Mouse (Mus musculus) liver, embryonic 14.5 days (tissue): ENCODE measurements around the gene BC067074. TPM values are rescaled to one million over a fixed set of nuclear protein-coding genes. Genes with fewer than 3 reads are reported as not detected.

Experiments
- ATAC-seq: fragments of 200-750 bp; cut with Nextera tagmentation; 2 replicates; pipeline ENCODE4 v1.8.0; 2017; ENCODE audit warnings: moderate number of reproducible peaks, mild to moderate bottlenecking, moderate library complexity; ENCODE audit not compliant: insufficient read depth
- DNase-seq, 3 experiments: peaks; one replicate each; pipeline ENCODE4 v3.0.0-alpha.2; 2012 to 2013; ENCODE audit warnings: low read depth in 3 of 3, low spot score in 3 of 3
- H3K27ac ChIP-seq: fragments of 300-500 bp; sonication (generic); 2 replicates; pipeline ENCODE4 v1.5.1; 2014; ENCODE audit warnings: moderate library complexity, mild to moderate bottlenecking, control low read depth, inconsistent platforms
- H3K27me3 ChIP-seq: fragments of 300-500 bp; sonication (generic); 2 replicates; pipeline ENCODE4 v1.6.1; 2014; ENCODE audit warnings: mild to moderate bottlenecking, low read length, moderate library complexity; ENCODE audit not compliant: control insufficient read depth, insufficient read depth
- H3K36me3 ChIP-seq: fragments of 300-500 bp; sonication (generic); replicated peaks from 2 replicates; pipeline ENCODE4 v1.6.1; 2014; ENCODE audit warnings: low read depth; ENCODE audit not compliant: control insufficient read depth, insufficient read depth
- H3K4me1 ChIP-seq, 2 experiments: fragments of 200-500 bp in 1 of 2; fragments of 300-500 bp in 1 of 2; sonication (generic) in 1 of 2; replicated peaks; 2 replicates each; pipeline ENCODE4 v1.6.1; 2012 to 2014; ENCODE audit warnings: antibody characterized with exemption in 1 of 2, inconsistent platforms in 1 of 2, low read length in 1 of 2; ENCODE audit not compliant: control insufficient read depth in 2 of 2, insufficient read depth in 2 of 2
- H3K4me2 ChIP-seq: fragments of 300-500 bp; sonication (generic); 2 replicates; pipeline ENCODE4 v1.6.1; 2014; ENCODE audit warnings: low read depth, mild to moderate bottlenecking, control low read depth, moderate library complexity
- H3K4me3 ChIP-seq, 2 experiments: fragments of 200-500 bp in 1 of 2; fragments of 300-500 bp in 1 of 2; sonication (generic) in 1 of 2; 2 replicates each; pipeline ENCODE4 v1.5.1; 2012 to 2014; ENCODE audit warnings: low read depth in 2 of 2, low read length in 2 of 2, mild to moderate bottlenecking in 2 of 2, control low read depth in 1 of 2, inconsistent platforms in 1 of 2, moderate library complexity in 1 of 2; ENCODE audit not compliant: insufficient read depth in 1 of 2
- H3K9ac ChIP-seq: fragments of 300-500 bp; sonication (generic); replicated peaks from 2 replicates; pipeline ENCODE4 v1.6.1; 2014; ENCODE audit warnings: mild to moderate bottlenecking, control low read depth, moderate library complexity
- H3K9me3 ChIP-seq: fragments of 300-500 bp; sonication (generic); 2 replicates; pipeline ENCODE4 v1.6.1; 2016; ENCODE audit warnings: low read length, mixed read lengths; ENCODE audit not compliant: control insufficient read depth
- CTCF ChIP-seq: IDR thresholded peaks from 2 replicates; pipeline ENCODE4 v1.5.1; 2016; ENCODE audit warnings: antibody characterized with exemption, low read depth, control low read depth
- EP300 ChIP-seq: IDR thresholded peaks from 2 replicates; pipeline ENCODE4 v1.6.1; 2016; ENCODE audit warnings: antibody characterized with exemption, low read depth
- WGBS: fragments of 180-500 bp; shearing (Covaris S2); extraction: QIAGEN DNeasy Blood & Tissue Kit; methylation state at CpG from one replicate; pipeline ENCODE4 v1.1.7; 2014; ENCODE audit not compliant: insufficient replicate concordance; 5-methylcytosine and 5-hydroxymethylcytosine counted together
- polyA plus RNA-seq, 2 experiments: library from polyadenylated mRNA; depleted of rRNA in 1 of 2; stranded (reverse) in 1 of 2; unstranded in 1 of 2; fragments of >200 nt; fragmentation: Nextera tagmentation in 1 of 2; extraction: Ambion mirVana in 1 of 2; gene quantifications; 2 replicates each; pipeline versions ENCODE4 v1.2.1 to v1.2.3; 2012 to 2014

Gene BC067074
- polyA plus RNA-seq, 2 experiments = 0.08 to 0.20 TPM

GRCm38 (mm10) chr13:113401373-113402010, 108.5 kb downstream of the BC067074 start:
- H3K9ac ChIP-seq = no peak overlapping the region
- no peak overlapping the region for H3K4me3 ChIP-seq
- DNase-seq (no peak), ATAC-seq (no peak)
- no peaks in the 10 kb centered on the region for H3K36me3 ChIP-seq
- H3K4me1 ChIP-seq = no peaks in the 10 kb centered on the region
- no peak for TF ChIP-seq CTCF
- no peak for TF ChIP-seq EP300
- WGBS = 58% methylated on average over 4 of the region's 4 CpGs
- H3K27me3 ChIP-seq = no peaks in the 10 kb centered on the region
- no peak overlapping the region for H3K27ac ChIP-seq
- no peaks in the 10 kb centered on the region for H3K9me3 ChIP-seq
- H3K4me2 ChIP-seq = no peak overlapping the region

GRCm38 (mm10) chr13:113403706-113404105, 110.7 kb downstream of the BC067074 start:
- Histone ChIP-seq H3K27ac (no peak overlapping the region), H3K4me2 (no peak overlapping the region), H3K27me3 (no peaks in the 10 kb centered on the region), H3K4me3 (no peak overlapping the region), H3K9me3 (no peaks in the 10 kb centered on the region), H3K9ac (no peak overlapping the region), H3K4me1 (no peaks in the 10 kb centered on the region), H3K36me3 (no peaks in the 10 kb centered on the region)
- DNase-seq (no peak), ATAC-seq (no peak)
- no peak for TF ChIP-seq CTCF
- no peak for TF ChIP-seq EP300
- WGBS = 67% methylated on average over 6 of the region's 6 CpGs

GRCm38 (mm10) chr13:113404172-113404571, 111.2 kb downstream of the BC067074 start:
- no peak overlapping the region for H3K27ac ChIP-seq

GRCm38 (mm10) chr13:113409941-113410340, 117.0 kb downstream of the BC067074 start:
- Histone ChIP-seq H3K27ac (no peak overlapping the region), H3K27me3 (no peaks in the 10 kb centered on the region), H3K4me2 (no peak overlapping the region), H3K4me3 (no peak overlapping the region), H3K36me3 (no peaks in the 10 kb centered on the region), H3K4me1 (no peaks in the 10 kb centered on the region), H3K9ac (no peak overlapping the region), H3K9me3 (no peaks in the 10 kb centered on the region)
- ATAC-seq (no peak), DNase-seq (no peak)
- WGBS = 70% methylated on average over 12 of the region's 12 CpGs
- no peak for TF ChIP-seq CTCF

More at GRCm38 (mm10) chr13:113404172-113404571, 111.2 kb downstream of the BC067074 start:
- DNase-seq (no peak), ATAC-seq (no peak)
- no peak overlapping the region for H3K4me2 ChIP-seq
- H3K4me3 ChIP-seq = no peak overlapping the region
- H3K36me3 ChIP-seq = no peaks in the 10 kb centered on the region
- no peaks in the 10 kb centered on the region for H3K4me1 ChIP-seq
- no peaks in the 10 kb centered on the region for H3K9me3 ChIP-seq
- TF ChIP-seq CTCF (no peak), EP300 (no peak)
- H3K9ac ChIP-seq = no peak overlapping the region
- 71% methylated on average over 2 of the region's 2 CpGs for WGBS
- H3K27me3 ChIP-seq = no peaks in the 10 kb centered on the region

DNA sequence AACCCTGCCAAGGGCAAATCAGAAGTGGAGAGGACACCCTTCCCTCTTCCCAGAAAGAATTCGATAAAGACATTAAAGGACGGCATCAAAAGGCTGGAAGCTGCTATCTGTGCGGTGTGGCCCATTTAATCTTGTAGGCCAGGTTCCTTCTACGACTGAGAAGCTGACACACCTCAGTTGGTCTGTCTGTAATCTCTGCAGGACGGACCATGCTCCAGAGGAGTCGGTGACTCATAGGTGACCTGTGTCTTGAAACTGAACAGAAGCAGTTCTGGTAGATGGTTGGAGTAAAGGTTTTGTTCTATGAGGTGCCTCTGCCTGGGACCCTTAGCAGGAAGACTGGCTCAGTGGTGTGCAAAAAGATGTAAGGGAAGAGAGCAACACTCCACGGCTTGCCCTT, 122.6 kb downstream of the BC067074 start:
- 66% methylated on average over 7 of the region's 7 CpGs for WGBS
- H3K9me3 ChIP-seq = no peaks in the 10 kb centered on the region
- H3K27ac ChIP-seq = no peak overlapping the region
- DNase-seq = no peak
- peaks cover 0 to 11% of the 10 kb centered on the region in 2 experiments; a peak in 2 of 4 replicates for H3K4me1 ChIP-seq
- H3K36me3 ChIP-seq = no peaks in the 10 kb centered on the region
- no peaks in the 10 kb centered on the region for H3K27me3 ChIP-seq
- no peak overlapping the region for H3K4me2 ChIP-seq
- ATAC-seq = no peak
- no peak overlapping the region for H3K9ac ChIP-seq
- no peak for TF ChIP-seq CTCF
- TF ChIP-seq EP300 = no peak
- H3K4me3 ChIP-seq = no peak overlapping the region
